Mouse (Mus musculus) ZHBTc4 (cell line): ENCODE results near the gene Ppbp.
A peak's percentile ranks its signal among the peaks of the same experiment; 100 is the strongest.

Experiments used
- DNase-seq: peaks from one replicate; pipeline ENCODE4 v3.0.0-alpha.2; 2011; ENCODE audit warnings: low read depth, low spot score

Gene Ppbp

GRCm38 (mm10) chr5:90768218-90768617, at the start of gene Ppbp:
Ppbp (plus strand) TSS chr5:90768518.
- DNase-seq, result no peak

GRCm38 (mm10) chr5:90722656-90723055, 45.7 kb upstream of the Ppbp start:
- no peak for DNase-seq

DNA sequence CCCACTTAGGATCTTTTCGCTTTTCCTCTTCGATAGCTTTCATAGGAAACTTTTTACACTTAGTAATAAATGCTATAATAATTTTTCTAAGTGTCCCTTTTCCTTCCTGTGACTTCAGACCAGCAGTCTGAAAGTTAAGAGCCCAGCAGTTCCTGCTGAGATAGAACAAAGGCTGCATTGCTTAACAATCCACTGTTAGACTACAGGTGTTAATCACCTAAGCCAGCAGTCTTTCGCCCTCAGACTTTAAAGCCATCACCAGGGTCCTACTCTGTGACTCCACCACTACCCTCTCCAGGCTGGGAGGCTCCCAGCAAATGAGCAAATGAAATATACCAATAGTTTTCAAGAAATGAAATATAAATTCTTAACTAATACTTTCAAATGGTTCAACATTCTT, 40.1 kb upstream of the Ppbp start:
- no peak for DNase-seq

GRCm38 (mm10) chr5:90731480-90731879, 36.8 kb upstream of the Ppbp start:
- no peak for DNase-seq

- no peak for DNase-seq
These were observed 26.3 kb upstream of the Ppbp start for GRCm38 (mm10) chr5:90742029-90742428.

DNA sequence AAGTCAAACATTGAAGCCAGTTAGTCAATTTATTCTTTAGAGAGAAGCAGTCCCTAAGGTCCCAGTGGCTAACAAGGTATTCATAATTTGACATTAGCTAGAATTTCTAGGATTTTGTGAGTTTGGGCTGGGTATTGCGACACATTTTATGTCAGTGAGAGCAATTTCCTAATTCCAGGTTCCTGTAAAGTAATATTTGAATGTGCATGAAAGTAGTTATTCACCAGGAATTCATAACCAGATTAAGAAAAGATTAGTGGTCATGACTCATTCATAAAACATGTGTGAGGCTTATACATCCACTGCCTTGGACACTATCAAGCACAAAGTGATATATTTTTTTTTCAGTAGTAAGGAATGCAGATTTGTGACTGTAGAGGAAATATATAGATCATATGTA, 14.4 kb upstream of the Ppbp start:
- DNase-seq, result no peak

GRCm38 (mm10) chr5:90758020-90758605, 10.2 kb upstream of the Ppbp start:
- DNase-seq, result no peak

DNA sequence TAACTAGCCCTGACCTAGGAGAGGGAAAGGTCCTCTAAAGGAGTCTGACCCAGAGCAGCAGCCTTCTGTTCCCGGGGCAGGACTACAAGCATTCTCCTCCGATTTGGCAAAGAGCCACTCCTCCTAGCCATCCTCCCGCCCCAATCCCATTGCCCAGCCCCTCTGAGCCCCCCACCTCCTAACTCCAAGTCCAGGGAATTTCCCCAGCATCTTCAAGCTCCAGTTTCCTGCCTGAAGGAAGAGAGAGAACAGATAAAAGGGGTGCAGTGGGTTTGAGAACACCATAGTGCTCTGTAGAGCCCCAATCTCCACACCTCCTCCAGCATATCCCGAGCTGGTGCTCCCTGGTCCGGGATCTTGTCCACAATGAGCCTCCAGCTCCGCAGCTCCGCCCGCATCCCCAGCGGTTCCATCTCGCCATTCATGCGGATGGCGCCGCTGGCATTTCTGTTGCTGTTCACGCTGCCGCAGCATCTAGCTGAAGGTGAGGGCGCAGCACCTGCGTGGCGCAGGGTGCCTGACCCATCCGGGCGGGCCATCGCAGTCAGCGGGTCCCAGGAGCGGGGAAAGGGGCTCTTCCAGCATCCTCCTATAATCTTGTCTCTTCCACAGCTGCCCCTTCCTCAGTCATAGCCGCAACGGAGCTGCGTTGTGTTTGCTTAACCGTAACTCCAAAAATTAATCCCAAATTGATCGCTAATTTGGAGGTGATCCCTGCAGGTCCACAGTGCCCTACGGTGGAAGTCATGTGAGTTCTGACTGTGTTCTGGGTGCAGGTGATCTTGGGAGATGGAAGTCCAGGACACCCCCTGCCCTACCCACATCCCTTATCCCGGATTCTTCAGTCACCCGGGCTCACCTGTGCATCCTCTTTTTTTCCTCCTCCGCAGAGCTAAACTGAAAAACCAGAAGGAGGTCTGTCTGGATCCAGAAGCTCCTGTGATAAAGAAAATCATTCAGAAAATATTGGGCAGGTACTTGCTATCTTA, 8.9 kb upstream of the Ppbp start, which contains the start of gene Cxcl5:
Cxcl5 (plus strand) TSS at position 284 of the 989 bp plus-strand sequence.
- DNase-seq, result peak; percentile 66

- DNase-seq, result no peak
These were observed 8.0 kb upstream of the Ppbp start for GRCm38 (mm10) chr5:90760303-90760702.

- DNase-seq, result no peak
These were observed 7.5 kb upstream of the Ppbp start for GRCm38 (mm10) chr5:90760844-90761243.

DNA sequence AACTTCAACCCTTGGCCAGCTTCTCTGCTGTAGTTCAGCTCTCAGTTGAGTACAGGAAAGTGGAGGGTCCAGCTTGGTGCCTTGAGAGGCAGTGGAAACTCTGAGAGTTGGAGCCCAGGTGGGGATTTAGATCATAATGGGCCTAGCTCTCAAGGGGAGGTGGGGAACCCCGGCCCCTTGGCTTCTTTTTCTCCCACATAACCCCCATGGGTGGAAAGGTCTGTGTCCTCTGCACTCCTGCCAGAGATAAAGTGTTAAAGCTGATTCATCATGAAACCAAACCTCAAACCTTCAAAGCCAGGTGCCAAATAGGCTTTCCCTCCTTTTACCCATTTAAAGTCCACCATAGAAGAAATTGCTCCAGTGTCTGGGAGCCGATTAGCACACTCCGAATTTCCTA, 6.5 kb upstream of the Ppbp start:
- DNase-seq, result no peak

GRCm38 (mm10) chr5:90763912-90764665, 4.2 kb upstream of the Ppbp start:
- no peak for DNase-seq

GRCm38 (mm10) chr5:90765821-90766606, 2.3 kb upstream of the Ppbp start:
- no peak for DNase-seq

- no peak for DNase-seq
These were observed 3.1 kb downstream of the Ppbp start for GRCm38 (mm10) chr5:90771369-90771768.

GRCm38 (mm10) chr5:90771880-90772653, 3.7 kb downstream of the Ppbp start, which contains the start of gene Pf4:
Pf4 (plus strand) TSS chr5:90772435.
- DNase-seq, result no peak

DNA sequence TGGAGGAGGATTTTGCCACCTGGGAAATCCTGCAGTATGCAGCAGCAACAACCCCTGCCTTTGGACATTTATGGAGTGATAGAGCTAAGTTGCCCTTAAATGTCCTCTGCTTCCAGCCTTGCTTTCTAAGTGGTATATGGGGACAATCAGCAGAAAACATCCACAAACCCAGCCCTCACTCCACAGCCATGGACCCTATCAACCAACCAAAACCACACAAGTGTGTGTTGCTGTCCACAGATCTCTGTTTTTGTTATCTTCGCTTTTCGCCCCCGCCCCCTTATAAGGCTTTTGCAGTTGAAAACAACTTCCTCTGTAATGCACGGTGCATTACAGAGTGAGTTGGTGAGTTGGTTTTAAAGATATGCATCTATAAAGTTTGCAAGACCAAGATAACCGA, 7.2 kb downstream of the Ppbp start:
- no peak for DNase-seq

GRCm38 (mm10) chr5:90777621-90778020, 9.3 kb downstream of the Ppbp start:
- peak; percentile 72 for DNase-seq

- DNase-seq, result no peak
These were observed 10.5 kb downstream of the Ppbp start for GRCm38 (mm10) chr5:90778856-90779255.

GRCm38 (mm10) chr5:90783697-90784096, 15.4 kb downstream of the Ppbp start:
- no peak for DNase-seq
